Mouse (Mus musculus) retina, postnatal 1 day (tissue): Measurements from ENCODE around the gene A830018L16Rik.
A peak's percentile ranks its signal among the peaks of the same experiment; 100 is the strongest.

Experiments used
- DNase-seq: peaks from one replicate; pipeline ENCODE4 v3.0.0-alpha.2; 2012

The A830018L16Rik gene

GRCm38 (mm10) chr1:11652773-11653172 is 238.9 kb downstream of the A830018L16Rik start:
- DNase-seq = no peak

DNA sequence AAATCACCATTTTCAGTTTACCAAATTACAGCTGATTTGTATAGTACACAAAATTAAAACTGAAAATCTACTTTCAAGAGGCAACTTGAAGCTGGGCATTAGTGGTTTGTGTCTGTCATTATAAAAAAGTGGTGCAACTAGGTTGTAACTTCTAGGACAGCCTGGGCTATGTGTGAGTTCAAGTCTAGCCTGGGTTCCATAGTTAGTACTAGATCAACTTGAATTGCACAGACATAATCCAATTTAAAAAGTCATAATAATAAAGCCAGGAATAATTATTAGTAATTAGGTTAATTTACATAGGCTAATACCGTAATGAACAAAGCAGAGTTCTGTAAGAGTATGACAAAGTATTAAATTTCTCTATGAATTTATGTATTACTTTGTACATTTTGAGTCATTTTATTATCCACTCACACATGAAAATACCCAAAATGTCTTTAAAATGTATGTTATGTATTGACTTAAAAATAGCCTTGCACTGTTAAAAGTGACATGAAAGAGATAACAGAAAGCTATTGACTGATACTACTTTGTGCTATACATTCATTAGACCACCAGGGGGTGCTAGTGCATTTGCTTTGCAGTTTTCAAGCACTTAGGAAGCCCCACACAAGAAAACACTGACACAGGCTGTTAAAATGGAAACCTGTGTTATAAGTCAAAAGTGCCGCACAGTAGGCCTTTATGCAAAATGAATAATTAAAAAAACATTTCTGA is 243.6 kb downstream of the A830018L16Rik start:
- peak; percentile 85 for DNase-seq

GRCm38 (mm10) chr1:11658061-11658625 is 244.2 kb downstream of the A830018L16Rik start:
- DNase-seq = no peak

- DNase-seq = no peak
These were observed 330.9 kb downstream of the A830018L16Rik start for GRCm38 (mm10) chr1:11744749-11745314.

- DNase-seq = no peak
These were observed 334.5 kb downstream of the A830018L16Rik start for GRCm38 (mm10) chr1:11748424-11748823.

GRCm38 (mm10) chr1:11750065-11750464 is 336.2 kb downstream of the A830018L16Rik start:
- no peak for DNase-seq

- no peak for DNase-seq
These were observed 336.7 kb downstream of the A830018L16Rik start for GRCm38 (mm10) chr1:11750607-11751006.

- DNase-seq = no peak
These were observed 338.1 kb downstream of the A830018L16Rik start for GRCm38 (mm10) chr1:11751996-11752395.

- DNase-seq = no peak
These were observed 374.4 kb downstream of the A830018L16Rik start for GRCm38 (mm10) chr1:11788264-11788663.

- DNase-seq = no peak
These were observed 378.9 kb downstream of the A830018L16Rik start for GRCm38 (mm10) chr1:11792820-11793219.

DNA sequence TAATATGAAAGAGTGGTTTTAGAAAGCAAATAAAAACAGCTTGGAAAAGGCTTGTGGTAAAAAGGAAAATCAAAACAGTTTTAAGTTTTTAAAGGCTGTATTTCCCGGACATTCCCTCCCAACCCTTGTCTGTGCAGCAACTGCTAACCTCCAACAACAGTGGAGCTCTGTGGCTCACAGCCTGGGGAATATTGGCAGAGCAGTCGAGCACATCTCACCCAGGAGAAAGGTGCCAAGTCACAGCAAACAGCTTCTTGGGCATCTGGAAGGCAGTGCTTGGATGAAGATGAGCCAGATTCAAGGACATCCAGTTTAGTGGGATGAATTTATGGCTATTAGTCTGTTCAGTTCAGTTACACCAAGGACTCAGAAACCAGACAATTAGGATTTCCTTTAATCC is 381.8 kb downstream of the A830018L16Rik start:
- no peak for DNase-seq

DNA sequence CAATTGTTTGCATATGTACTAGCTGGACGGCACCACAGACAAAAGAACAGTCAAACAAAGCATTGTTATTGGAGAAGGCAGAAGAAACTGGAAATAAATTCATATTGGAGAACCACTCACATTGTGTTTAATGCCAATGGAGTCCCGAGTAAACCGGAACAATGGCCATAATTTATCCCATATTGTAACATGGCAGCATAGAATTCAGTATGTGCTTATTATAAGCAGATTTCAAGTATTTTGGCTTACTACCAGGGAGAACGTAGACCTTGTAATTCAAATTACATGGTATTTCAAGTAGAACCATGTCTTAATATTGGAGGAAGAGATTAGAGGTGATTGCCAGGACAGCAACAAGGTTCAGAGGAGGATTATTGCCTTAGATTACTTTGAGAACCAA is 458.9 kb downstream of the A830018L16Rik start:
- no peak for DNase-seq

- DNase-seq = no peak
These were observed 459.7 kb downstream of the A830018L16Rik start for GRCm38 (mm10) chr1:11873573-11873972.

DNA sequence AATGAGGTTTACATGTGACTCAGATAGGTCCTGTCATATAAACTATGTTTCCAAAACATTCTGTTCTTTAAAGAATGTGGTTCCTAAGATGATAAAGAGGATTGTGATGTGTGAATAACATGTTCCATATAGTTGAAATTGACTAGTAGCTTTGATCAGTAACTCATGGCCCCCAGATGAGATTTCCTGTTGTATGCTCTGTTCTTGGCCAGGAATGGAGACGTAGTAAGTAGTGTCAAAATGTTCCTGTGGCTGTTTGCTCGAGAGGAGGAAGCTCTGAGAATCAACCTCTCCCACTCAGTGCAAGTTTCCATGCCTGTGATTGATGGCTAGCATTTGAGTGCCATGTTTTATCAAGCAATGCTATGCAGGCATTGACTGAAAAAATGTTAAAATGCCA is 467.8 kb downstream of the A830018L16Rik start:
- DNase-seq = no peak

DNA sequence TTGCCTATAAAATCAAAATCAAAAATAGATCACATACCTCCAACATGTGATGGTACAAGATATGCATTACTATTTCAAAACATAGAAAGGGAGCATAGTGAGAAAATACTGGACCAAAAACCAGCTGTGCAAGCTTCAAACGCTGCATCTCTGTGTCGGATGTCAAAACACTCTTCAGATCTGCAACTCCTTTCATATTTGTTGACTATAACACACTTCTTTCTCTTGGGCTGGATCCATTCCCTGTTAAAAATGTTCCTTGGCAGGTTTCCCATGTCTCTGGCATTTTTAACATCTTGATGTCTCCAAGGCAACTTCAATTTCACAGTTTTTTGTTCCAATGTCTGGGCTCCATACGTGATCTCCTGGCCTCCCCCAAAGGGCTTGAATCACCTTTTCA is 481.8 kb downstream of the A830018L16Rik start:
- no peak for DNase-seq

GRCm38 (mm10) chr1:11915873-11916272 is 502.0 kb downstream of the A830018L16Rik start:
- DNase-seq = no peak

GRCm38 (mm10) chr1:11936984-11937383 is 523.1 kb downstream of the A830018L16Rik start:
- DNase-seq = peak; percentile 1

DNA sequence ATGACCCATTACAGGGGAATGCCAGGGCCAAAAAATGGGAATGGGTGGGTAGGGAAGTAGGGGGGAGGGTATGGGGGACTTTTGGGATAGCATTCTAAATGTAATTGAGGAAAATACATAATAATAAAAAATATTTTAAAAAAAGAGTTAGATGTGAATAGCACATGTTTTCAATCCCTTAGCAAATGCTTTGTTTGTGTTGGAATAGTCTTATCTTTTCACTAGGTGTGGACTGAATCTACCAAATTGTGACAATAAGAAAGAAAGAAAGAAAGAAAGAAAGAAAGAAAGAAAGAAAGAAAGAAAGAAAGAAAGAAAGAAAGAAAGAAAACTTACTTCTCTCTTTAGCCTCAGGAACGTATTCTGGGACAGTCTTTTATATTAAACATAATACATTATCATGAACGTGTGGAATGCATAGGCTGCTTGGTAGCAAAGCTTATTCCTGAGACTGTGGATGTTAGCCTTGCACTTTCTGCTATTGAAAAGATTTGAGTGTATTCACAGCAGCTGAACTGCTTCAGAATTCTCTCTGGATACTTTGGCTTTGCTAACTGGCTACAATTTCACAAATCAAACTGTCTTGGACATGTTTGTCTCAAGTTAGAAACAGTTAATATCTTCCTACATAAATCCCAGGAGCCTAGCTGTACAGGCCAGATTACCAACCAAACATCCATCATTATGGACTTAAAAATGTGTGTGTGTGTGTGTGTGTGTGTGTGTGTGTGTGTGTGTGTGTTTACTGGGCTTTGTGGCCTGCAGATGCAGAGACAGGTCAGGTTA is 545.7 kb downstream of the A830018L16Rik start:
- no peak for DNase-seq

- no peak for DNase-seq
These were observed 568.8 kb downstream of the A830018L16Rik start for GRCm38 (mm10) chr1:11982590-11983136.

GRCm38 (mm10) chr1:11990011-11990410 is 576.1 kb downstream of the A830018L16Rik start:
- DNase-seq = no peak

- no peak for DNase-seq
These were observed 582.5 kb downstream of the A830018L16Rik start for GRCm38 (mm10) chr1:11996297-11996878.

DNA sequence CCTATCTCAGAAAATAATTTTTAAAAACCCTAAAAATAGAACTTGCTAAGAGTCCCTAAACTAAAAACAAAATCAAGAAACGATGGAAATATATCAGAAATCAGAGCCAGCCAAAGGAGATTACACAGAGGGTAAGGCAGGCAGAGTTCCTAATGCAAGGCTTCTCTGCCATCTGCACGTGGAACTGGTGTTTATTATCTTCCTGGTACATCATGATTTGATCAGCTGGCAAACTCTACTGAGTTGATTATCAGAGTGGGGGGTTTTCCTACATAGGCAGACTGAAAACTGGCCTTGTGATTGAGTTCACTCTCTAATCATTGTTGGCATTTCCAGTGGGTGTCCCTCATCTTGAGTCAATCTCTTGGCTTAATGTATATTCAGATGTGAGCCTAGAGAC is 583.7 kb downstream of the A830018L16Rik start:
- DNase-seq = no peak

DNA sequence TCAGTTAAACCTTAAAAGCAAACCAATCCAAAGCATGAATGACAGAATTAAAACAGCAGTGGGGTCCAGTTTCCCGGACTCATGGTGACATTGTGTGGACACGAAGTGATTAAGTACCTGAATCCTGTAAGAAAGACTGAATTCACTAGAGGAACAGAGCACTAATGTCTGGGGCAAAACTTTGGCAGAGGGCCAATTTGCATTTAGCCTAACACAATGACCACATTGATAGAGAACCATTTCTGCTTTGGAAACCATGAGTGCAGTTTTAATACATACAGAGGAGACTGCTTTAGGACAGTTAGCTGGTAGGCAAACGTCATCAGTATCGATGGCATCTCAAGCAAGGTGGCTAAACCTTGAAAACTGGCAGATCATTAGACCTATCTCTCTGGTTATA is 586.7 kb downstream of the A830018L16Rik start:
- DNase-seq = peak; percentile 83
